Mouse (Mus musculus) kidney, postnatal 36 days (tissue): ENCODE data around the gene Gm20388.

Experiments used
- DNase-seq, 2 experiments: peaks; one replicate each; pipeline ENCODE4 v3.0.0; 2021 to 2022; ENCODE audit warnings: mixed read lengths in 2 of 2

Gene Gm20388

DNA sequence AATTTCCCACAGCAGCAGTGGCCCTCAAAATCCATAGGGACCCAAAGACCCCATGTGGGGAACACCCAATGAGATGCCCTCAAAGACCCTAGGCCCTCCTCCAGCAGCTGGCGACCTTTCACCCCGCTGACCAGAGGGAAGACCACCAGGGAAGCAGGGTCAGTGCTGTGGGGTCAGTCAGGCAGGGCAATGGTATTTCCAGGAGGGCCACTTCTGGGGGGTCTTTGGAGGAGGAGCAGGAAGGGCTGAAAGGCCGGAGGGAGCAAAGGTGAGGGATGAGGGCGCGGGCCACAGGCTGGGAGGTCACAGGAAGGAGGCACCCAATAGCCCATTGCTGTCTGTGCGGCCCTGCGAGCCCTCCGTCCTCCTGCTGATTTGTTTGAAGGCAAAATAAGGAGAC, 1539.6 kb downstream of the Gm20388 start:
- no peak for DNase-seq

DNA sequence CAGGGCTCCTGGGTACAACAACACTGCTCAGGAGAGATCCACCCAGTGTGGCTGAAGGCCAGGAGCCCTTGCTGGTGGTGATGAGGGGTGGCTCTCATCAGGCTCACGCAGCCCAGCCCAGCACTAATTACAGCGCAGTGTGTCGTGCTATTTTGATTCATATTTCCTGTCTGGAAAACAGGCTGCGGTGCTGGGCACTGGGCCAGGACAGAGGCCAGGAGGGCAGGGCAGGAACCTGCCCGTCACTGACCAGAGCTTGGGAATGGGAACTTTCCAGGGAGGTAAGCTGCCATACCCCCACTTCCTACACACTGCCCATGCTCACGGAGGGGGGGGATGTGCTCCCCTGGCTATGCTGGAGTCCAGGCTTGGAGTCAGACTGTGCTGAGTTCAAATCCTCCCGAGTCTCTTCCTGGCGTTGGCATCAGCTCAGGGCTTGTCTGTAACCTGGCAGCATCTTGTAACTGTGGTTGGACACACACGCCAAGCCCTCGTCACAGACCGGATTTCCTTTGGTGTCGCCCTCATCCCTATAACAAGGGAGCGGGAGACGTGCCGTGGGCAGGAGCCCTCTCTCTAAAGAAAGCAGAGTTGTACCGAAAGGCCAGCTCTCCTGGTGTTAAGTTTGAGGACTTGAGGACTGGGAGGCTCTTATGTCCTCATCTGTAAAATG, 1540.9 kb downstream of the Gm20388 start:
- DNase-seq = peak; percentile 90 to 92

DNA sequence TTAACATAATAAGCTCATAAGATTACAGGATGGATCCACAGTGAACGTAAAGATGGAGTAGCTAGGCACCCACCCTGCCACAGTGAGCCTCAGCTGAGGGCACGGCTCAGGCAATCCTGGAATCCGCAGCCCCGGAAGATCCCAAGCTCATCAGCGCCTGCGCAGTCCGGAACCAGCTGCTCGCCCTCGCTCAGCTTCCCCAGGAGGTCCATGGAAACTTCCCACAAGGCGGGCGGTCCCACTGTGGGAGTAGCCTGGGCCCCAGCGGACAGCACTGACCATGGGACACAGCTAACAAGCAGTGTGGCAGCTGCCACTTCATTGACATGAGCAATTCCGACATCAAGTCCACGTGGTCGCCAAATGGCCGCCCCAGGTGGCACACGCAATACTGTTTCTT, 1544.1 kb downstream of the Gm20388 start:
- peak in 1 of 2 experiments; percentile 22 for DNase-seq

DNA sequence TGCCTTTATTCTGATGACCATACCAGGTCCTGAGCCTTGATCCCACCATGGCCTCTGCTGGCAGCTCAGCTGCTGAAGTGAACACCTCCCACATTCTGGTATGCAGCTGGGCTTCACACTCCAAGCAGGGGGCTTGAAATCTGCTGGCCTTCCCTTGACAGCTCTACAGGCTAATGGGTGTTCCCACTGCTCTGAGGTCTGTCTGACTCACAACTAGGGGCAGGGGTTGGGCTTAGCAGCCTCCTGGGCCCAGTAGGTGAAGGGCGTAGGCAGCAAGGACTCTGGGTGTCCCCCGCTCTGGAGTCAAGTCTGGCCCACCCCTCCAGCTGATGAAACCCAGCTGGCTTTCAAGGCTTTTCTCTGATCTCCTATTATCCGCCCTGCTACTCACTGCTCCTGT, 1550.6 kb downstream of the Gm20388 start:
- no peak for DNase-seq

DNA sequence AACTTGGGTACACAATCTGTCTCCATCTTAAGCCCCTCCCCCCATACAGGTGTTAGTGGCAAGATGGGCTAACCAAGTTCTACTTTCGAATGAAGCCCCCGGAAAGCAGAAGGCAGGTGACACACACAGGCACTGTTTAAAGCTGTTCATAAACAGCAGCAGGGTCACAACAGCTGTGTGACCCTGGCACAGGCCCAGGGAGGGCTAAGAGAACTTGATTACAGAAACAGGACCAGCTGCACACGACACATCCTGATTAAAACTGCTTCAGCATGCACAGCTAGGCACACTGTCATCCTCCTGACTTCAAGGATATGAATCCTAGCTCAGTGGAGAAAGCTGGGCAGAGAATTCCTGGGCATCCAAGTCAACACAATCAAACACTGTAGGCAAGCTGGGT, 1551.5 kb downstream of the Gm20388 start:
- DNase-seq = no peak

DNA sequence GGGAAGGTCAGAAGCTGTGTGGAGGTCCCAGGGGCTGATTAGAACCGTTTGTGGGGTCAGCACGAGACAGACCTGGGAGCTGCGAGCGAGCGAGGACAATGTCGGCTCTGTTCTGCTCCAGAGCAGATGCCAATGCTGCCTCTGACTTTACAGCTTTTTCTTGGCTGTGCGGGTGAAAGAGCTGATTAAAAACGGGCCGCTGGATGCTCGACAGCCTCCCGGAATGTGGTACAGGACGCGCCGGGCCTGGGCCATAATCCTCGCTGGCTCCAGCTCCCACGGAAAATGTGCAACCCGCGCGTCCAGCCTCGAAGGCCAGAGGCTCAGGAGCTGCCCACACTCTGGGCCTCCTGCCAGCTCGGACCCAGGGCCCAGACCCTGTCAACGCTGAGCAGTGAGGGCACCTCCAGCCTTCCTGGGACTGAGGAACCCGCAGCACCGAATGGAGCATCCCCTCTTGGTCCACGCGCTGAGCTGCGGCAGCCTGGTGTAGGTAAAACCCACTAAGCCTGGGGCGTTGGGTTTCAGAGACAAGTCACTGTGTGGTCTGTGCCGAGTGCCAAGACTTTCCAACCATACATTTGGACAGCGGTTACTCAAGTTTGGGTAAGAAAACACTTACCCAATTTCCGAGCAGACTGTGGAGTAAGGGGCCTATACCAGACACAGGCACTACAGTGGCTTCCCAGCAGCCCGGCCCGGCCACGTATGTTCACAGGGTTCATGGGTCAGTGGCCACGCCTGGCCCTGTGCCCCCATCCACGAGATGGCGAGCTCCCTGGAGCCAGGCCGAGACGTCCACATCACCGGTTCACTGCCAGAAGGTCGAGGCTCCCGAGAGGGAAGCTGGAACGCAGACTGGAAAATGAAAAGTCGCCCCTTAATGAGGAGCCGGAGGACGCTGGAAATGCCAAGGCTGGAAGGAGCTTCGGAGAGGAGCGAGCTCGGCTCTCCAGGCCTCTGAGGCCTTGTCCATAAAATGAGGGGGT, 1557.7 kb downstream of the Gm20388 start:
- DNase-seq = no peak

DNA sequence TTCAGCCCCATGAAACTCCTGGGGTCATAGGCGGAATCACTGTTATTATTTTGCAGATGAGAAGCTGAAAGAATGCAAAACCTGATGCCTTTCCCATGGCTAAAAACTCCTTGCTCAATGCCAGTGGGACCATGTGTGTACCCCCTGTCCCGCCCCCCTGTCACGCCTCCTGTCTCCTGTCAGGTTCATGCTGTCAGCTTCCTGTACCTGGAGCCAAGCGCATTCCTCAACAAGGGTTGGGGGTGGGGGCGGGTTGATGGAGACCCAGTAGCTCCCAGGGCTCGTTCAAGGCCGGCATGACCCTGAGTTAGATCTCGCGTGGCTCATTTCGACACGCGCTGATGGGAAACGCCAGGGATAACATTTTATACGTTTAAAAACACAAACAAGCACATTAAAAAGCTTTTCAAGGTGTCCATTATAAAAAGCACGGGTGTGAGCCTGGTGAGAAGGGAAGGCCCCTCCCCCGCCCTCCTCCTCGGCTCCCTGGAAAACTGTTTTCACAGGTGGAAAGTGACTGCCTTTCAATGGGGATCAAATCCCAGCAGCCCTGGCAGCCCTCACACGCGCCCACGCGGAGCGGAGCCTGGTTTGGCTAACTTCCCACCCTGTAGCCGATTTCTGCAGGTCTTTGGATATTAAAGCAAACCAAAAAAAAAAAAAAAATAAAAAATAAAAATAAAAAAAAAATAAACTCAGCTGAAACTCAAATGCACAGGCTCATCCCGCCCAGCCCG, 1563.7 kb downstream of the Gm20388 start:
- no peak for DNase-seq

DNA sequence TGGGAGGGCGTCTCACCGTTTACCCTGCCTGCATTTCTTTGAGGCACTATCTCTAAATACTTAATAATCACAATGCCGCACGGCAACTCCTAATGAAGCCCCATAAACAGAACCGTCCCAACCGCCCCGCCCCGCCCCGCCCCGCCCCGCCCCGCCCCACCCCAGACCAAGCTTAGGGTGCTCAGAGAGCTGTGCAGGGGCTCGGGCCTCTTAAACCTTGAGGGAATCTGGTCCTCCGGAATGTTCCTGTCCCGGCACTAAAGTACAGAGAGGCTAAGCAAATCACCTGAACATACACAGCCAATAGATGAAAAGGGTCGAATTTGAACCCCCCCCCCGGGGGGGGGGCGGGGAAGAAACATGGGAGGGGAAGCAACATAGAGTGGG, 1564.2 kb downstream of the Gm20388 start:
- no peak for DNase-seq

DNA sequence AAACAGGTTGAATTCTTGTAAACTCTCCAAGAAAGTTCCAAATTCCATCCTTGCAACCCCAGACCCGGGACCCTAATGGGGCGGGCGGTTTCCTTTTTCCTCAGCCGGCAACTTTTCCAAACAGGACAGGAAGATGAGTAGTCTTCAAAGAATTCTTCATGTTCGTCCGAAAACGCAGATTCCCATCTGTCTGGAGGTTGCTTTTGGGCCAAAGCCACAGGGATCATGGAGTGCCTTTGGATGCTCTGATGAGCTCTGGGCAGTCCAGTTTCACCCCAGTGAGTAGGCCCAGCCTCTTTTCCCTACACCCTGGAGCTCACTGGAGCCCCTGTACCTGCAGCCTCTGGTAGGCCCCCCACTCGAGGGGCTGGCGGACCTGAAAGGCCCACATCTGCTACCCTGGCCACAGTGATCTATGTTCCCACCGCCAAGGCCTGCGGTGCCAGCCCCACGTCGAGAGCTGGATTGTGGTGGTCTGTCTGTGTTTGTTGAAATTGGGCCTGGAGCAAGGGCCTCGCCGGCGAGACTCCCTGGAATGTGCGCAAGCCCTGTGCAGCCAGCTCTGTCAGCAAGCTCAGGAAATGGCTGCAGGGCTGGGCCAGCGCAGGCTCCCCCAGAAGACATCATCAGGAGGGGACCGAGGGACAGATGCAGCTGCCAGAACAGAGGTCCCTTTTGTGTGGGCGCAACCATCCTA, 1567.4 kb downstream of the Gm20388 start:
- peak; percentile 22 to 23 for DNase-seq

DNA sequence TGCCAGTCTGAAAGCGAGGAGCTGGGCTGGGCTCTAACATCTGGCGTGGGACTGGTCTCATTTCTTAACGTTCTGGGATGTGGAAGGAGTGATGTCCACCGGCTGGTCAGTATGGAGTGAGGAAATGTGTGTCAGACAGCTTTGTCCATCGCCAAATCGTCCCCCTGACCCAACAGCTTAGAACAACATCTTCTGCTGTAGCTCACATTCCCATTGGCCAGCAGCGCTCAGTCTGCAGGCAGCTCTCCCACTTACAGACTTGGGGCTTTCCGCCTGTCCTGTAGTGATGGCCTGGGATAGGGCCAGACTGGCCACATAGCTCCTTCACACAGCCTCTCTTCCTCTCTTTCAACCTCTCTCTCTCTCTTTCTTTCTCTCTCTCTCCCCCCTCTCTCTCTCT, 1568.5 kb downstream of the Gm20388 start:
- no peak for DNase-seq

DNA sequence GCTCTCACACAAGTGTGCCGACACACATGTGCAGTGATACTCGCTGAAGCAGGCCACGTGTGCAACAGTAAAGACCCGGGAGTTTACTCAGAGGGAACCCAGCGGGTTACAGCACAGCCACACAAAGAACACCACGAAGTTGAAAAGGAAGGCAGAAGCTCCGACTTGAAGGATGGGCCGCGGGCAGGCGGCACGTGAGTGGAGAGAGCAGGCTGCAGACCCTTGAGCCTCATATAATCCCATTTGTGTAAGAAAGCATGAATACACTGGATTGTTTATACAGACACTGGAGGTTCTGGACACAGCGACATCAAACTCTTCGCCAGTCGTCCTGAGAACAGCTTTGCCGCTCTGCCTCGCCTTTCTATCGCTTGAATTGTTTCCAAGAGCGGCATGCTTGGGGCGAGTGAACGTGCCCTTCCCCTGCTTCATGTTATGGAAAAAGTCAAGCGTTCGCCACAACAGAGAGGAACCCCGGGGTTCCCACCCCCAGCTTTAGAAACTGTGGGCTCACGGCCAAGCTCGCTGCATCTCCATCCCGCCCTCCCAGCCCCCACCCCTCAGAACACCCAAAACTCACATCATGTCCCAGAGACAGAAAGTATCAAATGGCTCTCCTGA, 1569.9 kb downstream of the Gm20388 start:
- no peak for DNase-seq

DNA sequence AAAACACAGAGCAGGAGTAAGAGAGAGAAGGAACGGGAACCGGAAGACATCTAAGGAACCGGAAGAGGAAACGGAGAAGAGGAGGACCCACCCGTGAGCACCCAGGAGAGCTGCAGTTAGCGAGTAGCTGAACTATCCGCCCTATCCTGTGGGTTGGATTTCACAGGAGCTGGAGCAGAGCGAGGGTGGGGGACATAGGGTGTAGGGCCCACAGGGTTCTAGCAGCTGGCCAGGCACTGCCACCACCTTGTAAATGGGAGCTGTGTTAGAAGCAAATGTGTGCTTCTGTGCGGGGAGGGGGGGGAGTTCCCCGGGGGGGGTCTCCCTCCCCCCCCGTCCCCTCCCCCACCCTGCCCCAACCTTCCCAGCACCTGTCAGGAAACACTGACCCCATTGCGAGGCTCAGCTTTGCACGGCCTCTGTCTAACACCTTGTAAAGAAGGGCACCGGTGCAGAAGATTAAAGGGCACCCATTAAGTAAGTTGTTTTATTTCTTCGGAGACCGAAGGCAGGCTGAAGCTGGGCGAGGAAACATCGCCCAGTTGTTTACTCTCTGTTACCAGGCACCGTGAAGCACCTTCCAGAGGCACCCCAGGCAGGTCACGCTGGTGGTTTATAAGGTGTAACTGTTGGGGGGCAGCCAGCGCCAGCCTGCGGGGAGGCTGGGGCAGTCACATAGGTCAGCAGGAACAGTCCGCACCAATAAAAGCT, 1573.6 kb downstream of the Gm20388 start:
- peak in 1 of 2 experiments; percentile 14 for DNase-seq

DNA sequence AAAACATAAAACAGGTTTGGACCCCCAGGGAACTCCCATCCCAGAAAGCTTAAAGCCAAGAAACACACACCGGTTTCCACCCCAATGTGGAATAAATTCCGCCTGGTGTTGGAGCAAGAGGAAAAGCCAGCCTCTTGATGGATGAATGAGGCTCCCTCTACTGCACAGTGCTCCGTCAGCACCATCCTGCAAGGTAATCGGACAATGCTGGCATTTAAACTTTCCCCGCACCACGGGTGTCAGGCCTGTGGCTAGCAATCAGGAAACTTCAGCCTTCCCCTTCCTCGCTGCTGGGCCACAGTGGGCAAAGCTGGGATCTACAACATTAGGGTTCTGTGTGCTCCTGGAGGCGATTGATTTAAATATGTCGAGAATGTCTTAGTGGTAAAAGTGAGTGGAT, 1581.0 kb downstream of the Gm20388 start:
- no peak for DNase-seq

DNA sequence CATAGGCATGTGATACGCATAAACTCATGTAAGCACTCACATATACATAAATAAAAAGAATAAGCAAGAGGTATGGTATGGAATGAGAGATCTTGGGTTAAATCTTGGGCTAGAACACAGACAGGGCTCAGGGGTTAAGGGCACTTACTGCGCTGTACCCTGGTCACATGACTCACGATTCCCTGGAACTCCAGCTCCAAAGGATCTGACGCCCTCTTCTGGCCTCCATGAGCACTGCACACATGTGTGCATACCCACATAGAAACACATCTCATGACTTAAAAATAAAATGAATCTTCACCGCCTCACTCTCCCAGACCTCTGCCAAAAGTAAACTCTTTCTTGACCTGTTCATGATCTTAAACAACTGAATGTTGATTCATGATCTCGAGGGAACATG, 1587.0 kb downstream of the Gm20388 start:
- DNase-seq = no peak

DNA sequence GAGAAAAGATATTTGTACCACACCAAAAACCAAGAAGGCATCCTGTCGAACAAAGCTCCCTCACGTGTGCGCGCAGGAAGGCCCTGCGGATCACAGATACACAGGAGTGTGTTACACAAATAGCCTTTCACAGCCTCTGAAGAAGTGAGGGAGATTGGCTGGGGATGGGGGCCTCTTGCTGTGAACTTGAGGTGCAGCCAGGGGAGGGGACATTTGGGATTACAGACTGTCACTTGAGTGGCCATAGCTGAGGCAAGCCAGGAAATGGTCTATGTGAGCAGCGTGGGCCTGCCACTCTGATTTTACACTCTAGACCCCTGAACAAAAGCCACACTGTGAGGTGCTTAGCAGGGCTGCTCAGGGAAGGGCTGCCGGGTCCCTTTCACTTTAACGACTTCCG, 1601.1 kb downstream of the Gm20388 start:
- DNase-seq = no peak

DNA sequence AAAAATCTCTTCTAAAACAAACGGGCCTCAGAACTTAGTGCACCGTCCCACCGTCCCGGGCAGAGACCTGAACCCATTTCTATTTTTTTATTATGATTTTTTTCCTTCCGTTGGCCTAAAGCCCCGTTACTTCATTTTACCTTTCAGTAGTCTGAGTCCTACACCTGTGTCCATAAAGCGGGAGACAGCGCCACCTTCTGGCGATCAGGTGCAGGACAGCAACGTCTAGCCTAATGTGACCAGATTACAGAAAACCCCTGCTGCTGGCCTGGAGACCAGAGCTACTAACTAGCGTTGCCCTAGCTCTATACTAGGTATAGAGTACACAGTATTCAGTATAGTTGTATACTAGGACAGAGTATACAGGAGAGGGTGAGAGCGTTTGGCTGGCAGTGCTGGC, 1602.8 kb downstream of the Gm20388 start:
- DNase-seq = peak; percentile 77 to 93

DNA sequence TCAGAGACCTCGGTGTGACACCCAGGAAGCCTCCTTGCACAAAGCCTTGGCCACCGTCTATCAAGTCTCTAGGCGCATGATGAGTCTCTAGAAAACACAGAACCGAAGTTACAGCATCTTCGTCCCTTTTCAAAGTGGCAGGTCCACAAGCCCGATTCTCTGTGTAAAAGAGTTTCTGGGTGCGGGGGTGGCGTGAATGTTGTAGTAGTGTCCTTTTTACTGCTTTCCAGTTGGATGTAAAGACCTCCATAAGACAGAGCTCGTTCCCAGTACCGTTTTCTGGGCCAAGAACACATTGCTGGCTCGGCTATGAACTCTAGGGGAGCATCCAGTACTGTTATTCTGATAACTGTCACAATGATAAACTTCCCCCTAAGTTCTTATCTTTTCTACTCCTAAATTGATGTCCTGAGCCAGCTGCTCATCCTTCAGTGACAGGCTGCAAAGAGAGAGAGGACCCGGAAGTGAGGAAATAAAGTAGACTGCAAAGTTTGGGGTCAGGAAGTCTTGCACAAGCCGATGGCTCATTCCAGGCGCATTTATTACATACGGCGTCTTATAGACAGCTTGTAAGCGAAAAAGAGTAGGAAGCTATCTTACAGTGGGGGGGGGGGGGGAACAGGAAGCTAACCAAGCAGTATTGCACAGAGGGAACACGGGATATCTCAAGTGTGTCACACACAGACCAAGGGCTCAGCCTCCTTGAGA, 1614.6 kb downstream of the Gm20388 start:
- DNase-seq = peak in 1 of 2 experiments; percentile 26

DNA sequence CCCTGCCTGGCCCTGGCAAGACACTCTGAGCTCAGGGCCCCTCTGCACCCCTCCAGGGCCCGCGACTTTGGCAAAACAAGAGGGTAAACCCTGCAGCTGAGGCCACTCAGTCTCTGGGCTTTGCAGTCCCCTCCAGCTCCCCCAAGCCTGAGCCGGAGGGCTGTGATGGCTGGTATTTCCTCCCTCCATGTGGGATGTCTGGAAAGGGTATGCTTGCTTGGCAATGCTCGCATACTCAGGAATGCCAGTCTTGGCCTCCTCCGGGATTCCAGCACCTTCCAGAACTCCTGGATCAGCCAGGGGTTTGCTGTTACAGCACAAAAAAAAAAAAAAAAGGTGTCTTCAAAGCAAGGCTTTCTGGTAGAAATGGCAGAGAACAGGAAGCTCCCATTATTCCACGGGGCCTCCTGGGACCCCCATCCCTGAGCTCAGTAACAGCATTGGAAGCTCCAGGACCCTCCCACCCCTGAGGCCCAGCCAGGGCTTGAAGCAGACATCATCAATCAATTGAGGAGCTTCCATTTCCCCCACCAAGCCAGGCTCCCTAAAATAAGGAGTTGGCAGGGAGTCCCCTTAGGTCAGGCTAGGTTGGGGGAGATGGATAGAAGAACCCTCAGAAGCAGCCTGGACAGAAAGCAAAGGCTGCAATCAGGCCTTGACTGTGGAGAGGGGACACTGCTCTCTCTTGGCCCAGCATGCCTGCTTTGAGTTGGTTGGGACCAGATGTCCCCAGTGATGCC, 1616.3 kb downstream of the Gm20388 start:
- no peak for DNase-seq

DNA sequence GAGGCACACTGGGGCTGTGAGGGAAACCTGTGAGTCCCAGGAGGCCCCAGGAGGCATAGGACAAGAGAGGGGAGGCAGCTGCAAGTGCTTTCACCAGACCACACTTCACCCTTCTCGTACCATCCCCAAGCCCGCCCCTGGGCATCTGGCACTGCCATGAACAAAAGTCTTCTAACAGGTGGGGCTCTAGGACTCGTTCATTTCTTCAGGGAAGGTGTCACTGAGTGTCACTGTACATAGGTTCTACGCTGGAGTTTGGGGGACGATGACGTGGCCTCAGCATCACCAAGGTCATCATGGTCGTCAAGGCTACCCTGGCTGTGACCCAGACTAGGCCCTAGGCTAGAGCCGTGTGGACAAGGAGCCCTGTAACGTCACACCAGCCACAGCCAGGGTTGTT, 1617.1 kb downstream of the Gm20388 start:
- DNase-seq = no peak

DNA sequence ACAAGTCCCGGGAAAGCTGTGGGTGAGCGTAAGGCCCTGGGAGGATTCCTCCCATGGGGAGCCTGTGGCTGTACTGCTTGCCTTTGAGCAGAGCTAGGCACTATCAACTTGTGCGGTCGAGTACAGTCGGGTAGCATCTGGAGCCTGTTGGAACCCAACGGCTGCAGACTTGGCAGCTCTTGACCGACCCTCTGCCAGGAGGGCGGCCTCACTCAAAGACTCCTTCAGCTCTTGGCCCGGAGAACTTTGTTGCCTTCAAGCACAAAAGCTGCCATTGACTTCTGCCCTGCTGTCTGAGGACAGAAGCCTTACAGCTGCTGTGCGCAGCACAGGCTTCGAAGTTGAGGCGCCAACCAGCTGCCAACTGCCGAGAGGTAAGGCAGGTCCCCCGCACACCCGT, 1618.1 kb downstream of the Gm20388 start:
- DNase-seq = peak in 1 of 2 experiments; percentile 47
